Mouse (Mus musculus): Measurements from ENCODE around the gene Tas2r122.
"Not testable (repeated sequence)": the region's sequence is repeated elsewhere in the genome, so short reads cannot be mapped to it uniquely, and the experiment has no call there.

The Tas2r122 gene

GRCm38 (mm10) chr6:132711828-132712227, at the start of gene Tas2r122:
Gene Tas2r122, minus strand, starts transcription at chr6:132711928.
- no peak for DNase-seq (ENCODE audit: low read depth in 2 of 2, low spot score in 2 of 2)

DNA sequence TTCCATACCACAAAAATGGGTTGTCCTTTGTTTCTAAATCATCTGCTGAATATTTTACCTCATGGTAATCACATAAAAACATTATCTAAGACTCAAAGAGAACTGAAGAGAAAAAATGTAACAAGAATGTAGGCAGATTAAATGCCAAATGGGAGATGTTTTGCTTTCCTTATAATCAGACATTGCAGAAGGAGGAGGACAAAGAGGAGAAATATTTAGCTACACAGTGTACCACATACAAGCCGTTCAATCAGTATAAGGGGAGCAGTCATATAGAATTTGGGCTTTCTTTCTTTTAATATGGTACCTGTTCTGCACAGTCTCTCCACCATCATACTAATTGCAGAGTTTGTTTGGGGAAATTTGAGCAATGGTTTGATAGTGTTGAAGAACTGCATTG, 42.7 kb upstream of the Tas2r122 start, which contains the start of gene Tas2r124:
Gene Tas2r124 (plus strand): TSS at position 301 of the 400 bp plus-strand sequence.
- DNase-seq (ENCODE audit: low read depth in 2 of 2, low spot score in 2 of 2): no peak

- no peak for DNase-seq (ENCODE audit: low read depth in 2 of 2, low spot score in 2 of 2)
Measured at GRCm38 (mm10) chr6:132750206-132750605, 38.5 kb upstream of the Tas2r122 start.

GRCm38 (mm10) chr6:132737935-132738334, 26.2 kb upstream of the Tas2r122 start, which contains the start of gene Tas2r115:
Gene Tas2r115, minus strand, starts transcription at chr6:132738035.
- DNase-seq (ENCODE audit: low read depth in 2 of 2, low spot score in 2 of 2): no peak

DNA sequence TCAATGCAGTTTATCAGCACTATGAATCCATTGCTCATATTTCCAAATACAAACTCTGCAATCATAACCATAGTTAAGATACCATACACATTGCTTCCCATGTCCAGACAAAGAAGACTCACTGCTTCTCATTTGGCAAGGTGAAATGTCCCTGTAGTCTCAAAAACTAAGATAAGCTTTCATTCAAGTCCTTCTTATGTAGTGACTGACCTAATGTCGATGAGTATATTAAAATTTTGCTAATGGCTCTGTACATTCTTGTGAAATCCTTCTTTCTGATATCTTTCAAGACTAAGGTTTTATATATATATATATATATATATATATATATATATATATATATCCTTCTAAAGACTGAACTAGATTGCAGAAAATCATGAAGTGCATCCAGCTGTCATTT, 10.8 kb downstream of the Tas2r122 start, which contains the start of gene Tas2r121:
Gene Tas2r121 (minus strand): TSS at position 101 of the 400 bp plus-strand sequence.
- no peak for DNase-seq (ENCODE audit: low read depth in 2 of 2, low spot score in 2 of 2)

GRCm38 (mm10) chr6:132691596-132691995, 20.1 kb downstream of the Tas2r122 start:
- not testable (repeated sequence) for DNase-seq (ENCODE audit: low read depth in 2 of 2, low spot score in 2 of 2)

All from CD8-positive naive resting alpha-beta T cell, adult 2 months (primary cell).